Mouse (Mus musculus): ENCODE data around the gene Itgbl1. TPM values are rescaled to one million over a fixed set of nuclear protein-coding genes. Genes with fewer than 3 reads are reported as not detected.

The Itgbl1 gene
- polyA plus RNA-seq, 1 experiment from 2014 or later = 8.4 TPM

- no peak overlapping the region for H3K4me2 ChIP-seq (ENCODE audit: low read depth, low read length)
- H3K27ac ChIP-seq (replicated peaks; ENCODE audit: low read depth, low read length) = no peak overlapping the region
- no peaks in the 10 kb centered on the region for H3K4me1 ChIP-seq (ENCODE audit: control insufficient read depth, insufficient read depth, low read length)
- H3K4me3 ChIP-seq (ENCODE audit: low read depth, low read length) = no peak overlapping the region
- H3K36me3 ChIP-seq (ENCODE audit: control insufficient read depth, insufficient read depth, low read length) = no peaks in the 10 kb centered on the region
- no peak for ATAC-seq (ENCODE audit: low read depth)
- no peaks in the 10 kb centered on the region for H3K27me3 ChIP-seq (replicated peaks; ENCODE audit: control insufficient read depth, insufficient read depth, low read length)
- 87% methylated on average over 1 of the region's 1 CpGs for WGBS
- no peak for DNase-seq (ENCODE audit: low spot score)
- H3K9ac ChIP-seq (ENCODE audit: low read depth, low read length) = no peak overlapping the region
- no peaks in the 10 kb centered on the region for H3K9me3 ChIP-seq (ENCODE audit: control insufficient read depth, low read length)
Observed at GRCm38 (mm10) chr14:123864531-123864930, 204.8 kb downstream of the Itgbl1 start.

- WGBS = 47% methylated on average over 6 of the region's 6 CpGs
Observed at GRCm38 (mm10) chr14:123865779-123866726, 206.3 kb downstream of the Itgbl1 start.

GRCm38 (mm10) chr14:123927903-123928302 is 268.1 kb downstream of the Itgbl1 start:
- Histone ChIP-seq H3K9ac (ENCODE audit: low read depth, low read length) (no peak overlapping the region), H3K9me3 (ENCODE audit: control insufficient read depth, low read length) (no peaks in the 10 kb centered on the region), H3K4me3 (ENCODE audit: low read depth, low read length) (no peak overlapping the region), H3K4me2 (ENCODE audit: low read depth, low read length) (no peak overlapping the region), H3K27me3 (replicated peaks; ENCODE audit: control insufficient read depth, insufficient read depth, low read length) (no peaks in the 10 kb centered on the region), H3K27ac (replicated peaks; ENCODE audit: low read depth, low read length) (no peak overlapping the region), H3K36me3 (ENCODE audit: control insufficient read depth, insufficient read depth, low read length) (no peaks in the 10 kb centered on the region), H3K4me1 (ENCODE audit: control insufficient read depth, insufficient read depth, low read length) (no peaks in the 10 kb centered on the region)
- no peak for DNase-seq (ENCODE audit: low spot score)
- ATAC-seq (ENCODE audit: low read depth) = no peak
- WGBS = 92% methylated on average over 1 of the region's 1 CpGs

More at GRCm38 (mm10) chr14:123865779-123866726, 206.3 kb downstream of the Itgbl1 start:
- Histone ChIP-seq H3K4me2 (ENCODE audit: low read depth, low read length) (no peak overlapping the region), H3K4me1 (ENCODE audit: control insufficient read depth, insufficient read depth, low read length) (no peaks in the 10 kb centered on the region), H3K27me3 (replicated peaks; ENCODE audit: control insufficient read depth, insufficient read depth, low read length) (no peaks in the 10 kb centered on the region), H3K9ac (ENCODE audit: low read depth, low read length) (no peak overlapping the region), H3K36me3 (ENCODE audit: control insufficient read depth, insufficient read depth, low read length) (no peaks in the 10 kb centered on the region), H3K9me3 (ENCODE audit: control insufficient read depth, low read length) (no peaks in the 10 kb centered on the region), H3K4me3 (ENCODE audit: low read depth, low read length) (no peak overlapping the region), H3K27ac (replicated peaks; ENCODE audit: low read depth, low read length) (no peak overlapping the region)
- no peak for DNase-seq (ENCODE audit: low spot score)
- ATAC-seq (ENCODE audit: low read depth) = no peak

- ATAC-seq (ENCODE audit: low read depth) = peak; percentile 44; the same call in 1 of the 2 replicates
- H3K4me2 ChIP-seq (ENCODE audit: low read depth, low read length) = no peak overlapping the region
- no peak overlapping the region for H3K9ac ChIP-seq (ENCODE audit: low read depth, low read length)
- H3K27me3 ChIP-seq (replicated peaks; ENCODE audit: control insufficient read depth, insufficient read depth, low read length) = no peaks in the 10 kb centered on the region
- WGBS = 50% methylated on average over 2 of the region's 2 CpGs
- DNase-seq (ENCODE audit: low spot score) = peak; percentile 13
- no peak overlapping the region for H3K4me3 ChIP-seq (ENCODE audit: low read depth, low read length)
- H3K36me3 ChIP-seq (ENCODE audit: control insufficient read depth, insufficient read depth, low read length) = no peaks in the 10 kb centered on the region
- no peaks in the 10 kb centered on the region for H3K9me3 ChIP-seq (ENCODE audit: control insufficient read depth, low read length)
- no peak overlapping the region for H3K27ac ChIP-seq (replicated peaks; ENCODE audit: low read depth, low read length)
- H3K4me1 ChIP-seq (ENCODE audit: control insufficient read depth, insufficient read depth, low read length) = no peaks in the 10 kb centered on the region
Observed at GRCm38 (mm10) chr14:123966531-123966930, 306.8 kb downstream of the Itgbl1 start.

- Histone ChIP-seq H3K4me1 (ENCODE audit: control insufficient read depth, insufficient read depth, low read length) (no peaks in the 10 kb centered on the region), H3K9me3 (ENCODE audit: control insufficient read depth, low read length) (no peaks in the 10 kb centered on the region), H3K27ac (replicated peaks; ENCODE audit: low read depth, low read length) (no peak overlapping the region), H3K9ac (ENCODE audit: low read depth, low read length) (no peak overlapping the region), H3K36me3 (ENCODE audit: control insufficient read depth, insufficient read depth, low read length) (no peaks in the 10 kb centered on the region), H3K4me2 (ENCODE audit: low read depth, low read length) (no peak overlapping the region), H3K4me3 (ENCODE audit: low read depth, low read length) (no peak overlapping the region), H3K27me3 (replicated peaks; ENCODE audit: control insufficient read depth, insufficient read depth, low read length) (no peaks in the 10 kb centered on the region)
- 87% methylated on average over 6 of the region's 6 CpGs for WGBS
- no peak for DNase-seq (ENCODE audit: low spot score)
- no peak for ATAC-seq (ENCODE audit: low read depth)
Observed at GRCm38 (mm10) chr14:123967996-123968395, 308.2 kb downstream of the Itgbl1 start.

GRCm38 (mm10) chr14:123990591-123991195 is 330.9 kb downstream of the Itgbl1 start:
- 67% methylated on average over 2 of the region's 2 CpGs for WGBS
- DNase-seq (ENCODE audit: low spot score) = no peak
- Histone ChIP-seq H3K4me1 (ENCODE audit: control insufficient read depth, insufficient read depth, low read length) (no peaks in the 10 kb centered on the region), H3K9me3 (ENCODE audit: control insufficient read depth, low read length) (no peaks in the 10 kb centered on the region), H3K27ac (replicated peaks; ENCODE audit: low read depth, low read length) (no peak overlapping the region), H3K4me3 (ENCODE audit: low read depth, low read length) (no peak overlapping the region), H3K36me3 (ENCODE audit: control insufficient read depth, insufficient read depth, low read length) (no peaks in the 10 kb centered on the region), H3K27me3 (replicated peaks; ENCODE audit: control insufficient read depth, insufficient read depth, low read length) (no peaks in the 10 kb centered on the region), H3K4me2 (ENCODE audit: low read depth, low read length) (no peak overlapping the region), H3K9ac (ENCODE audit: low read depth, low read length) (no peak overlapping the region)
- ATAC-seq (ENCODE audit: low read depth) = no peak

Other genes with a start within 250 kb of the Itgbl1 start
- gene Nalcn, start 32.8 kb upstream of the Itgbl1 start, polyA plus RNA-seq (2014; fragmentation: Nextera tagmentation; extraction: Ambion mirVana) = 2.2 and 2.6 TPM in 2 replicates

All from embryonic facial prominence, embryonic 14.5 days (tissue).